Mouse (Mus musculus) right cerebral cortex, postnatal 36 days (tissue): ENCODE data around the gene Tgfbr3l.

Experiments used
- DNase-seq, 2 experiments: peaks; one replicate each; pipeline ENCODE4 v3.0.0; 2022; ENCODE audit warnings: low spot score in 2 of 2, mixed read lengths in 1 of 2

The Tgfbr3l gene

DNA sequence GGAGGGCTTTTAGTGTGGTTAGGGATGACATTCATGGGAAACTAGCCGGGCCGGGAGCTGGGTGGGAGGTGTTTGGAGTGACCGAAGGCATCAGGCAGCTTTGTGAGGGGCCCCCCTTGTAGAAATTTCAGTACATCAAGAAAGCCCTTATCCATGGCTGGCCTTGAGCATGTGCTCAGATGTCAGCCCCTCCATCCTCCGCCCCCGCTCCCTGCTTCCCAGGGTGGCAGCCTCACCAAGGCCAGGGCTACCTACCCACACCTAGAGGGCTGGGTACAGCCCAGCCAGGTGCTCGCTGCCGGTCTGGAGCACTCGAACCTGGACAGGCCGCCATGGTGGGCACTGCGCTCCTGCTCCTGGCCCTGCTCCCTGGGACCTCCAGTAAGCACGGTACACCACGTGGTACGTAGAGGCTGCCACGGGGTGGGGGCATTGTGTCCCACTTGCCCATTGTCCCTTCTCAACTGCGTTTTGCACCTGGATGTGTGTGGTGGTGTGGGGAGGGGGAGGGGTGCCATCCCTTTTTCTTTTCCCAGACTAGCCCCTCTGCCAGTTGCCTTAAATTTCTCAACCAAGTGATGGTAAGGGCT lies at the start of gene Tgfbr3l:
Gene Tgfbr3l (plus strand): TSS at position 264 of the 590 bp plus-strand sequence.
- DNase-seq = no peak

DNA sequence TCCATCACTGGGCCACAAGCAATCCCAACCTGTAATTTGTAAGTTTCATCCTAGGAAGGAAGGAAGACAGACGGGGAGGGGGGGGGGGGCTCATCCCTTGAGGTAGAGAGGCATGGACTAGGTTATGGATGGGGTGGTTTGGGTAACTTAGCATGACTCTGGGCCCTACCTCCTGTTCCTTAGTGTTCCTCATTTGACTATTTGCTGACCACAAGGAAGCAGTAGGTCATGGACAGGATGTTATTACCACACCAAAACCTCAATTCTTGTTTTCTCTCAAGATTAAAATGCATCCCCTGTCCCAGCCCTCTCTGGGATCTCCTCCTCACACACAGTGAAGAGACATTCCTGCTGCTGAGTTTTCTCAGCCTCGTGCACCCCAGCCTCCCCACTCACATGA lies 46.7 kb upstream of the Tgfbr3l start:
- no peak for DNase-seq

DNA sequence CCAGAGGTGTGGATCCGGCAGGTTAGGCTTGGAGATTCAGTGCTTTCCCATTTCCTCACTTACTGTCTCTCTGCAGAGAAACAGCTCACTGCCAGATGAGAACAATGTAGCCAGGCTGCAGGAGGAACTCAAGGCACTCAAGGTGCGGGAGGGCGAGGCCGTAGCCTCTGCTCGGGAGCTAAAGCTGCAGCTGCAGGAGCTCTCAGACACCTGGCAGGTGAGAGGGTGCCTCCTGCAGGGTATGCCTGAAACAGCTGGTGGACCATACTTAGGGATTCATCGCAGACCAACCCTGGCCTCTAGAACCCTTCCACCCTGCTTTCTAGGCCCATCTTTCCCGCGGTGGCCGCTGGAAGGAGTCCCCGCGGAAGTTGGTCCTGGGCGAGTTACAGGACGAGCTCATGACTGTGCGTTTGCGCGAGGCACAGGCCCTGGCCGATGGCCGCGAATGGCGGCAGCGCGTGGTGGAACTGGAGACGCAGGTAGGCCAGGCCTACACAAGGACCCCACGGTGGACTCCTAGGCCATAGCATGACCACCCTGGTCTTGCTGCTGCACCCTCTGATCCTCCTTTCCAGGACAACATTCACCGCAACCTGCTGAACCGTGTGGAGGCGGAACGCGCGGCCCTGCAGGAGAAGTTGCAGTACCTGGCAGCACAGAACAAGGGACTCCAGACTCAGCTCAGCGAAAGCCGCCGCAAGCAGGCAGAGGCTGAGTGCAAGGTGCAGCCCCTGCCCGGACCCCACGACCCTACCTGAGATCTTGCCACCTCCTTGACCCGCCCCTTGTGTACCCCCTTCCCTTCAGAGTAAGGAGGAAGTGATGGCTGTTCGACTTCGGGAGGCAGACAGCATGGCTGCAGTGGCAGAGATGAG lies 42.5 kb upstream of the Tgfbr3l start:
- DNase-seq = no peak

DNA sequence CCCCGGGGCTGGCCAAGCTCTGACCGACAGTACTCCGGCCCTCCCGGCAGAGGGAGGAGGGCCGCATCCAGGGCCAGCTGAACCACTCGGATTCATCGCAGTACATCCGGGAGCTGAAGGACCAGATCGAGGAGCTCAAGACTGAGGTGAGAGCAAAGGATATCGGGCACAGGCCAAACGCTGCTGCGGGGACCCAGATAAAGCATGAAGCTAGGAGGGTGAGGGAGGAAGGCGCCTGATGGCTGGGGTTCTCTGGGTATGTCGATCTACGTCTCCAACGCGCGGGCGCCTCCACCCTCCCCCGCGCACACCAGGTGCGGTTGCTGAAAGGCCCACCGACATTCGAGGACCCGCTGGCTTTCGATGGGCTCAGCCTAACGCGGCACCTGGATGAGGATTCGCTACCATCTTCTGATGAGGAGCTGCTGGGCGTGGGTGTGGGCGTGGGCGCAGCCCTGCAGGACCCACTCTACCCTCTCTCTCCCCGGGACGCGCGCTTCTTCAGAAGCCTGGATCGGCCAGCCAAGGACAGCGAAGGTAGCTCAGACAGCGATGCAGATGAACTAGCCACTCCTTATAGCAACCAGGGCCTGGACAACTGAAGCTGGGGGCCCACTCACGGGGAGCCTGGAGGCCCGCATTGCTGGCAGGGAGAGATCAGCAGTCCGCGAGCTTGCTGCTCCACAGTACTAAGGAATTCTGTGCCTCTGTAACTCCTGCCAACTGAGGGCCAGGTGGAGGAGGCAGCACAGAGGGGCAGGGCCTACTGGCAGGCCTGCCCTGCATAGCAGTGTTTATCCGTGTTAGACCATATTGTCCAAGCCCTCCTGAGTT lies 41.6 kb upstream of the Tgfbr3l start:
- no peak for DNase-seq

DNA sequence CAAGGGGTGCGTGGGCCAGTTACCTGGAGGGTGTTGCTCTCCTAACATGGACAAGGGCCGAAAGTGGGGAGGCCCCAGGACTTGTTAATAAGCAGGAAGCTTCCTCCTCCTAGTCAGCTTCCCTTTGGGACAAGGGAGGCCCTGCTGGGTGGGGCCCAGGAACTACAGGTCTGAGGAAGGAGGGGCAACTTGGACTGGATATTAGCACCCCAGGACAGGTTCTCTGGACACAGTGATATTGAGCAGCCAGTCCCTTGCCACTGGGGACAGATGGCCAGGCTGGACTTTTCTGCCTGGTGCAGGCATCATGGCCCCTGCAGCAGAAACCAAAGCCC lies 41.0 kb upstream of the Tgfbr3l start:
- no peak for DNase-seq

DNA sequence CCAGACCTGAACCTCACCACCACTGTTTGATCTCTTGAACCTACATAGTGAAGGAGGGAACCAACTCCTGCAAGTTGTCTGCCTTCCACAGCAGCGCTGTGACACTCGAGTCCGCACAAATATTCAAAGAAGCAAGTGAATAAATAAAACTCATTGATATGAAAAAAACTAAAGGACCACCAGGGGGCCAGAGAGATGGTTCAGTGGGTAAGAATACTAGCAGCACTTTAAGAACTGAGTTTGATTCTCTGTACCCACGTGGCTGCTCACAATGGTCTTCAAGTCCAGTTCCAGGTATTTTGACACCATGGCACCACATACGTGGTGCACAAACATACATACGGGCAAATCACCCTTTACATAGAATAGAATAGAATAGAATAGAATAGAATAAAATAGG lies 36.9 kb upstream of the Tgfbr3l start:
- DNase-seq = no peak

DNA sequence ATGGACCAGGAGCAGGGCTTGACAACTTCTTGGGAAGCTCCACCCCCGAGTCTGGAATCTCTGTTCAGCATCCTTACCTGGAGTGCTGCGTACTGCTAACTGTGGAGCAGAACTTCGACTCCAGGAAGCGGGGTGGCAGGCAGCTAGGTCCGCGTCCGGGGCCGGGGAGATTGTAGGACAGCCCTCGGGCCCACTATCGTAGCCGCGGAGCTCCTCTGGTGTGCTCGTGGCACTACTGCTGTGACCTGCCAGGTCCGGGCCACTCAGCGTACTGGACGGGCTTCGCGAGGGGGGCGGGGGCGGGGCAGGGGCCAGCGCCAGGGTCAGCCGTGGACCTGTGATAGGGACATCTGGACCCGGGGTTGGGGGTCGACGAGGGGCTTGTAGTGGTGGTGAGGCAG lies 35.2 kb upstream of the Tgfbr3l start:
- DNase-seq = no peak

DNA sequence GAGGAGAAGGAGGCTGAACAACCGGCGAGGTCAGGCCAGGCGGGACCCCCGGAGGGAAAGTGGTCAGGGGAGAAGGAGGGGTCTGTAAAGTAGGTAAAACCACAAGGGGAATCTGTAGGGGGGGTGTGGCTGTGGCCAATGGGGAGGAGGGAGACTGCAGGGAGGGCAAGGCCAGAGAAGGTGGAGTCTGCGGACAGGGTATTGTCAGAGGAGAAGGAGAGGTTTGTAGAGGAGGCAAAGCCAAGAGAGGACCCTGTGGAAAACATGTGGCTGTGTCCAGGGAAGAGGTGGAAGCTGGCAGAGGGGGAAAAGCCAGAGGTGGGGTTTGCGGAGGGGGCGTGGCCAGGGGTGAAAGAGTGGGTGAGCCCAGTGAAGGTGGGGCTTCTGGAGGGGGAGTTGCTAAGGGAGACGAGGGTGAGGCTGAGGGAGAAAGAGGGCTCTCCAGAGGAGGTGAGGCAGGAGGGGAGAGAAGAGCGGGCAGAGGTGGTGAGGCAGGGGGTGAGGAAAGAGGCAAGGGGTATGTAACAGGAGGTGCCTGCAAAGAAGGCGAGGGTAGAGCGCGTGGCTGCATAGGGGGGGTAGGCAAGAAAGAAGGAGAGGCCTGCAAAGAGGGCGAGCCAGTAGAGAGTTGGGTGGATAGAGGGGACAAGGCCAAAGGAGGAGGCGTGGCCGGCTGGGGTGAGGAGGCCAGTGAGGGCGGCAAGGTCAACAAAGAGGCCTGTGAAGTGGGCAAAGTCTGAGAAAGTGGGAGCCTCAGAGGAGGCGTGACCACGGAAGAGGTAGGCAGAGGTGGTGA lies 34.6 kb upstream of the Tgfbr3l start:
- no peak for DNase-seq

DNA sequence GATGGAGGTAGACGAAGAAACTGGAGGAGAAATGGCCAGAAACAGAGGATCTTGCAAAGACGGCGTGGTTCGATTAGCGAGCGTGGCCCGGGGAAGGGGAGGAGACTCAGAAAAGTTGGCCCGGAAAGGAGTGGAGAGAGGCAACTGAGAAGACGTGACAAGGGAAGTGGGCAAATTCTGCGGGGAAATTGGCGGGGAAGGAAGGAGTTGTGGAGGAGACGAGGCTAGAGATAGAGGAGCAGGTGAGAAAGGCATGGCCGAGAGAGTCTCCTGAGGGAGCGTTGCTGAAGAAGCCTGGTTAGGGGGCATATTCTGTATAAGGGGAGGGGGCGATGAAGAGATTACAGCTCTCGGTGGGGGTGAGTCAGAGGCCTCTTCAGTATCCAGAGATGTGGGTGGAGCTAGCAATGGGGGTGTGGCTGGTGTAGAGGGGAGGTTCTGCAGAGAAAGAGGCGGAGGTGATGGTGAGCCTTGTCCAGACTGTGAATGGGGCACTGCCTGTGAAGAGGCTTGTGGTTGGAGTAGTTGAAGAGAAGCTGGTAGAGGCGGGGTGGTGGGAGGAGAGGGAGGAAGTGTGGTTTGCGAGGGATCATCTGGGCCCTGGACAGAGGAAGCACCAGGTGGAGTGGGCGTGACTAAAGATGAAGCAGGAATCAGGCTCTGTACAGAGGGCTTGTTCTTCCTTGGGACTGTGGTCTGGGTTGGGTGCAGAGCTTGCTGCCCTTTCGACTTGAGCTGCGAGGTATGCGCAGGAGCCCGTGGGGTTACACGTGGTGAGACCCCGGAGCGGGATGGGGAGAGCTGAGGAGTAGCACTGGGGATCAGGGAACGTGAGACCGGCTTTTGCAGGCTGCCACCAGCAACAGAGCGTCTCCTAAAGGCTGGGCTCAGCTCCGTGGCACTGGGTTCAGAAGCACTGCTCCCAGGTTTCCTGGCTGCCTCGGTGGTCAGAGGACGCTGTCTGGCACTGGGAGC lies 33.7 kb upstream of the Tgfbr3l start:
- no peak for DNase-seq

DNA sequence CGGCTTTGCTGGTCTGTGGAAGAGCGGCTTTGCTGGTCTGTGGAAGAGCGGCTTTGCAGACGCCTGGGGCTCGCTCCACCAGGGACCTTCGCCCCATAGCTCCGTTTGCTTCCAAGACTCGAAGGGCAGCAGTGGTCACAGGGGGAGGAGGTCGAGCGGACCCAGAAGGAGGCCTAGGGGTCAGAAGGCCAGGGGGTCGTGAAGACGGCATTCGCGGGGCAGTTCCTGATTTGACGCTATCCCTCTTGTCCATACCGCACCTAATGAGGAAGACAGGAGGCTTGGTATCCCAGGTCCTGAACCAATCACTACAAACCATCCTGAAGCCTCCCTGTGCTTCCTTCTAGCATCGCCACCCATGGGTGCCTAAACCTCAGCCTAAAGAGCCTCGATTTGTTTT lies 31.7 kb upstream of the Tgfbr3l start:
- no peak for DNase-seq

DNA sequence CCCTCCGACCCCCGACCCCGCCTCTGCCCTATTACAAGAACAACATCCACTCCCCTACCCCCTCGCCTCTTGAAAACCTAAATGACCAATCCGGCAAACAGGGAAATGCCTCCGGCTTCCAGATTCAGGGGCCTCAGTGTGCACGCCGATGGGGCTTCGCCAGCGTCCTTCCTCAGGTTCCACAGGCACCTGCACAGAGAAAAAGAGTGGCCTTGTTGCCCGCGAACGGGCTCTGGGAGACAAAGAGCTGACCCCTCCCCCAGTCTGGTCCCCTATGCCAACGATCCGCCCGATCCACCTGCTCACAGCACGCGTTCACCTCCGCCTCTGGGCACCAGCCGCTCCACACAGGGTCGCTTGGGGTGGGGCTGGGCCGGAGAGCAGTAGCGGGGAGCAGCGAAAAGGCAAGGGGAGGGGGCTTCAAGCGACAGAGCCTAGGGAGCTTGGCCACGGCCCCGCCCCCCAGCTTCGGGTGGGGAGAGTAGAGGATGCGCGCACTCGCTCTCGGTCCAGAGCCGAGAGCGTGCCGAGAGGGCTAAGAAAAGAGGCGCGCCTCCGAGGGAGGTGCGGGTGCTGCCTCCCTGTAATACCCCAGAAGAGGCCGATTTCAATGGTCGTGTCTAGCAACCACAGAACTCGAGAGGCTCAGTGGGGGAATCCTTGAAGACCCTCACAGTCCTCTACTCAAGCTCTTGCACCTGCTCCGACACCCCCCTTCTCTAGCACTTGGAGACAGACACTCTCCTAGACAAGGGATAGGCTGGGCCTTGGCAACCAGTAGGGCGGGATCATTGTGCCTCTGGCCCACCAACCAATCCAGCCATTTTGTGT lies 31.0 kb upstream of the Tgfbr3l start, which contains the start of gene Prr36:
Gene Prr36 (minus strand): TSS at position 669 of the 831 bp plus-strand sequence.
- DNase-seq = peak in 1 of 2 experiments; percentile 57

- no peak for DNase-seq
Measured at GRCm38 (mm10) chr8:4219617-4220016, 28.4 kb upstream of the Tgfbr3l start.

DNA sequence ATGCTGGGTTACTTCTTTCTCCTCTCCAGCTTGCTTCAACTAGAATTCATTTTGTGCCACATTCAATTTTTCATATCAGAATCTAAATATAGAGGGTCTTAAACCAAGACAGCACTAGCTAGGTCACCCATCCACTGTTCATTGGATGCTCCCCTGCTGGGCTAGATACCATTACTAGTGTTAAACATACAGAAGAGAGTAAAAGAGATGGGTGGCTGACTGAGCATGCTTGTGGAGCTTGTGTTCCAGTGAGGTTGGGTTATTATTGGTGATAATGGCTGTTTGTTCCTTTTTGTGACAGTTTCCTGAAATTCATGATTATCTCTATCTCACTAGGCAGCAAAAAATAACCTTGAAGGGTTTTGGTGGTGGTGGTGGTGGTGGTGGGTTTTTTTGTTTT lies 26.0 kb upstream of the Tgfbr3l start:
- no peak for DNase-seq

DNA sequence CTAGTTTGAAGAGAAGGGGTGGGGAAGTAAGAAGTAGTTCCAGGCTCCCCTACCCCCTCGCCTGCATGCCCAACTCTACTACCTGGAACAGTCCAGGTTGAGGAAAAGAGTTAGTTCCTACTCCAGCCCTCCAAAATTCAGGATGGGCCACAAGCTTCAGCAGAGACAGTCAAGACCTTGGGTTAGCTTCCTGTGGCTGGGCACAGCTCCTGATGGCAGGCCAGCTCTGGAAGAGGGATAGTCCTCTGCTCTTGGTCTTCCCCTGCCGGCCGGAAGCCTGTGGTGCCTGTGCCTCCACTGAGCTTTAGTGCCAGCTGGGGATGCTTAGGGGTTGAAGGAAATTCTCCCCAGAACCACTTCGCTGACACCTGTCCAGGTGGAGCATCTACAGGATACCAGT lies 21.7 kb upstream of the Tgfbr3l start:
- no peak for DNase-seq

DNA sequence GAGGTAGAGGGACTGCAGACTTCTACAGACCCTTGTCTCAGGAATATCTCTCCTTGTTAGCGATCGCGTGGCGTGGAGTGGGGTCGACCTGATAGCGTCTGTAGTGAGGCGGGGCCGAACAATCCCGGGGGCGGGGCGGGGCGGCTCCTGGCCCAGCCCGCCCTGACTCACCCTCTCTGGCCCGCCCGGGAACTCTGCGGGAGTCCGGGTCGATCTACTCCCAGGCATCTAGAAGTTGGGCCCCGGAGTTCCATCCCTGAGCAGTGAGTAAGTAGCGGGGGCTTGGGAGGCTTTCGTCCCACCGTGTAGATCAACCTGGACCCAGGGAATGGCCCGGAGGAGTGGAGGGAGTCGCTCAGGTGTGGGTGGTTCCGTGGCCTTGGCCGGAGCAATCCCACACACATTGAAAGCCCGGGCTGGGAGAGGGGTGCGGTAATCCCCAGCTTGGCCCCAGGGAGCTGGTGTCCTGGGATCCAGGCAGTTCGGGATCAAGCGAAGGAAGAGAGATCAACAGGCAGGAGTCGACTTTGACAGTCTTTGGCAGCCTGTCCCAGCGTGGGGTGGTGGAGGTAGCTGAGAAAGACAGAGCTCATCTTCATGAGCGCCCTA lies 21.2 kb upstream of the Tgfbr3l start, which contains the start of gene Lrrc8e:
Gene Lrrc8e (plus strand): TSS at position 89 of the 609 bp plus-strand sequence.
- DNase-seq = no peak

DNA sequence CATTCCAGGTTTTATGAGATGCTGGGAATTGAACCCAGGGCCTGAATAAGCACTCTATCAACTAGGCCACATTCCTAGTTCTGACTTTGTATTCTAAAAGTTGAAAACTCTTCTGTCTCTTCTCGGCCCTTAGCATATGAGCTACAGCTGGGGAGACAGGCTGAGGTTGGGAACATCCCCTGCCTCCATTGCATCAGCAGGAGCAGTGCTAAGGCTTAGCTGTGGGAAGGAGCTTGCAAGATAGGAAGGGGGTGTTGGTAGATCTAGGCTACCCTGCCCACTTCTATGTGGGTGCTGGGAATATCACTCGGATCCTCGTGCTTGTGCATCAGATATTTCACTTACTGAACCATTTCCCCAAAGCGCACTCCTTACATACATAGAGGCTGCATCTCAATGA lies 20.1 kb upstream of the Tgfbr3l start:
- no peak for DNase-seq

- no peak for DNase-seq
Measured at GRCm38 (mm10) chr8:4229784-4230183, 18.2 kb upstream of the Tgfbr3l start.

- DNase-seq = no peak
Measured at GRCm38 (mm10) chr8:4230612-4231351, 17.2 kb upstream of the Tgfbr3l start.
